Mouse (Mus musculus) heart, adult 2 months (tissue): ENCODE measurements around the gene Clspn.

ENCODE experiments used
- CTCF ChIP-seq: fragments of 200-600 bp; IDR thresholded peaks from 2 replicates; pipeline ENCODE4 v1.8.1; 2022; ENCODE audit warnings: antibody characterized with exemption, mild to moderate bottlenecking, moderate library complexity
- EP300 ChIP-seq: fragments of 200-500 bp; IDR thresholded peaks from 2 replicates; pipeline ENCODE4 v1.6.1; 2011; ENCODE audit warnings: low read depth, low read length, control low read depth; ENCODE audit not compliant: insufficient read depth
- POLR2A ChIP-seq: fragments of 200-500 bp; IDR thresholded peaks from 2 replicates; pipeline ENCODE4 v1.6.1; 2011; ENCODE audit warnings: mild to moderate bottlenecking, low read depth, low read length, control low read depth; ENCODE audit not compliant: insufficient read depth

DNA sequence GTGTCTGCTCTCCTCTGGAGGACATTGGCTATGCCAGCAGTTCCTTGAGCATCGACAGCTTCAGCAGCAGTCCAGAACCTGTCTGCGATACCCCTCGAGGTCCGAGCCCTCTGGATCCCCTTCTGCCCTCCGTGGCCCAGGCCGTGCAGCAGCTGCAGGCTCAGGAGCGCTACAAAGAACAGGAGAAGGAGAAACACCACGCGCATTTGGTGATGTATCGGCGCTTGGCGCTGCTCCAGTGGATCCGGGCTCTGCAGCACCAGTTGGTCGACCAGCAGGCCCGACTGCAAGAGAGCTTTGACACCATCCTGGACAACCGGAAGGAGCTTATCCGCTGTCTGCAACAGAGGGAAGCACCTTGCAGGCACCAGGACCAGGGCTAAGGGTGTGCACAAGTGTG is 55.3 kb downstream of the Clspn start:
- TF ChIP-seq POLR2A: no peak
- no peak for TF ChIP-seq CTCF
- no peak for TF ChIP-seq EP300
